Mouse (Mus musculus) forebrain, postnatal 0 days (tissue): ENCODE measurements at regions not wholly inside any gene's neighbourhood (a gene's known extent, or its start where the extent isn't known, plus 50 kb on each side); places are given as distances from the start of the nearest gene placed in this dataset.
"Not testable (repeated sequence)": the region's sequence is repeated elsewhere in the genome, so short reads cannot be mapped to it uniquely, and the experiment has no call there.

ENCODE experiments used
- ATAC-seq: fragments of 200-750 bp; cut with Nextera tagmentation; 2 replicates; pipeline ENCODE4 v1.8.0; 2017; ENCODE audit warnings: mild to moderate bottlenecking, moderate library complexity
- DNase-seq: peaks from one replicate; pipeline ENCODE4 v3.0.0-alpha.2; 2015
- H3K27ac ChIP-seq: fragments of 300-500 bp; sonication (generic); 2 replicates; pipeline ENCODE4 v1.5.1; 2014; ENCODE audit warnings: low read depth, mild to moderate bottlenecking, antibody characterized with exemption, low read length, moderate library complexity, mixed read lengths
- H3K27me3 ChIP-seq: fragments of 300-500 bp; sonication (generic); 2 replicates; pipeline ENCODE4 v1.6.1; 2014; ENCODE audit warnings: mild to moderate bottlenecking, low read length, mixed read lengths; ENCODE audit not compliant: insufficient read depth
- H3K36me3 ChIP-seq: fragments of 300-500 bp; sonication (generic); 2 replicates; pipeline ENCODE4 v1.6.1; 2014; ENCODE audit warnings: mild to moderate bottlenecking, moderate library complexity; ENCODE audit not compliant: insufficient read depth
- H3K4me1 ChIP-seq: fragments of 300-500 bp; sonication (generic); 2 replicates; pipeline ENCODE4 v1.6.1; 2014; ENCODE audit warnings: antibody characterized with exemption; ENCODE audit not compliant: insufficient read depth
- H3K4me2 ChIP-seq: fragments of 300-500 bp; sonication (generic); 2 replicates; pipeline ENCODE4 v1.6.1; 2014; ENCODE audit warnings: low read depth, mild to moderate bottlenecking, moderate library complexity
- H3K4me3 ChIP-seq: fragments of 300-500 bp; sonication (generic); 2 replicates; pipeline ENCODE4 v1.5.1; 2014; ENCODE audit warnings: low read depth, low read length, mixed read lengths
- H3K9ac ChIP-seq: fragments of 300-500 bp; sonication (generic); 2 replicates; pipeline ENCODE4 v1.6.1; 2014; ENCODE audit warnings: mild to moderate bottlenecking
- H3K9me3 ChIP-seq: fragments of 300-500 bp; sonication (generic); 2 replicates; pipeline ENCODE4 v1.6.1; 2016; ENCODE audit warnings: low read length
- CTCF ChIP-seq: sonication (generic); IDR thresholded peaks from 2 replicates; pipeline ENCODE4 v1.5.1; 2016; ENCODE audit warnings: antibody characterized with exemption, control low read depth, low read depth
- WGBS: fragments of 180-500 bp; shearing (Covaris S2); extraction: QIAGEN DNeasy Blood & Tissue Kit; methylation state at CpG from one replicate; pipeline ENCODE4 v1.1.7; 2014; 5-methylcytosine and 5-hydroxymethylcytosine counted together

GRCm38 (mm10) chr8:31704168-31704567, 1724.3 kb upstream of the 5930422O12Rik start:
- H3K36me3 ChIP-seq = no peaks in the 10 kb centered on the region
- 84% methylated on average over 2 of the region's 2 CpGs for WGBS
- DNase-seq (no peak), ATAC-seq (no peak)
- no peak overlapping the region for H3K27ac ChIP-seq
- no peak overlapping the region for H3K4me2 ChIP-seq
- no peaks in the 10 kb centered on the region for H3K27me3 ChIP-seq
- H3K9me3 ChIP-seq = no peaks in the 10 kb centered on the region
- no peak overlapping the region for H3K4me3 ChIP-seq
- H3K9ac ChIP-seq = no peak overlapping the region
- TF ChIP-seq CTCF = no peak
- H3K4me1 ChIP-seq = no peaks in the 10 kb centered on the region

- Histone ChIP-seq H3K9ac (no peak overlapping the region), H3K27ac (peak overlapping the region; percentile 10; the same call in 1 of the 2 replicates), H3K4me1 (no peaks in the 10 kb centered on the region), H3K27me3 (no peaks in the 10 kb centered on the region), H3K4me3 (0 out of 2 replicates have a peak overlapping the region, but pooled peaks have one; percentile 13), H3K36me3 (no peaks in the 10 kb centered on the region), H3K4me2 (peak overlapping the region; percentile 37), H3K9me3 (no peaks in the 10 kb centered on the region)
- ATAC-seq = peak; percentile 63
- peak; percentile 72 for DNase-seq
- WGBS = 49% methylated on average over 15 of the region's 15 CpGs
- no peak for TF ChIP-seq CTCF
Observed at GRCm38 (mm10) chr8:31713321-31714076, 1715.0 kb upstream of the 5930422O12Rik start.

- WGBS = 19% methylated on average over 2 of the region's 2 CpGs
- no peak for TF ChIP-seq CTCF
- 0 out of 2 replicates have a peak overlapping the region, but pooled peaks have one; percentile 13 for H3K4me3 ChIP-seq
- peak overlapping the region; percentile 10; the same call in 1 of the 2 replicates for H3K27ac ChIP-seq
- no peaks in the 10 kb centered on the region for H3K9me3 ChIP-seq
- DNase-seq = no peak
- no peaks in the 10 kb centered on the region for H3K36me3 ChIP-seq
- no peaks in the 10 kb centered on the region for H3K27me3 ChIP-seq
- no peak overlapping the region for H3K9ac ChIP-seq
- H3K4me2 ChIP-seq = peak overlapping the region; percentile 37
- ATAC-seq = peak; percentile 25; the same call in 1 of the 2 replicates
- H3K4me1 ChIP-seq = no peaks in the 10 kb centered on the region
Observed at GRCm38 (mm10) chr8:31714077-31714458, 1714.4 kb upstream of the 5930422O12Rik start.

GRCm38 (mm10) chr8:31720021-31720420, 1708.5 kb upstream of the 5930422O12Rik start:
- Histone ChIP-seq H3K4me1 (no peaks in the 10 kb centered on the region), H3K27me3 (no peaks in the 10 kb centered on the region), H3K4me2 (no peak overlapping the region), H3K9me3 (no peaks in the 10 kb centered on the region), H3K9ac (no peak overlapping the region), H3K4me3 (no peak overlapping the region), H3K27ac (no peak overlapping the region), H3K36me3 (no peaks in the 10 kb centered on the region)
- 83% methylated on average over 3 of the region's 3 CpGs for WGBS
- TF ChIP-seq CTCF = no peak
- ATAC-seq (no peak), DNase-seq (no peak)

- Histone ChIP-seq H3K27me3 (no peaks in the 10 kb centered on the region), H3K4me2 (no peak overlapping the region), H3K4me3 (no peak overlapping the region), H3K9ac (no peak overlapping the region), H3K36me3 (no peaks in the 10 kb centered on the region), H3K4me1 (no peaks in the 10 kb centered on the region), H3K9me3 (no peaks in the 10 kb centered on the region), H3K27ac (no peak overlapping the region)
- 26% methylated on average over 3 of the region's 3 CpGs for WGBS
- DNase-seq (no peak), ATAC-seq (no peak)
- TF ChIP-seq CTCF = no peak
Observed at GRCm38 (mm10) chr8:31720585-31720984, 1707.9 kb upstream of the 5930422O12Rik start.

GRCm38 (mm10) chr8:31725430-31725829, 1703.1 kb upstream of the 5930422O12Rik start:
- Histone ChIP-seq H3K9me3 (no peaks in the 10 kb centered on the region), H3K36me3 (no peaks in the 10 kb centered on the region), H3K9ac (no peak overlapping the region), H3K4me3 (no peak overlapping the region), H3K4me2 (no peak overlapping the region), H3K27ac (no peak overlapping the region), H3K4me1 (no peaks in the 10 kb centered on the region), H3K27me3 (no peaks in the 10 kb centered on the region)
- DNase-seq (no peak), ATAC-seq (no peak)
- WGBS = 90% methylated on average over 3 of the region's 3 CpGs
- TF ChIP-seq CTCF = no peak

GRCm38 (mm10) chr8:31735610-31736009, 1692.9 kb upstream of the 5930422O12Rik start:
- Histone ChIP-seq H3K4me2 (no peak overlapping the region), H3K4me3 (no peak overlapping the region), H3K4me1 (no peaks in the 10 kb centered on the region), H3K9me3 (no peaks in the 10 kb centered on the region), H3K27ac (no peak overlapping the region), H3K27me3 (no peaks in the 10 kb centered on the region), H3K9ac (no peak overlapping the region), H3K36me3 (no peaks in the 10 kb centered on the region)
- no peak for DNase-seq
- no peak for ATAC-seq
- no peak for TF ChIP-seq CTCF
- WGBS = 84% methylated on average over 2 of the region's 2 CpGs

GRCm38 (mm10) chr8:31737314-31737713, 1691.2 kb upstream of the 5930422O12Rik start:
- not testable (repeated sequence) for H3K4me3 ChIP-seq, H3K27ac ChIP-seq, H3K27me3 ChIP-seq, ATAC-seq, H3K9ac ChIP-seq, H3K36me3 ChIP-seq, H3K9me3 ChIP-seq, DNase-seq, H3K4me2 ChIP-seq, H3K4me1 ChIP-seq
- 93% methylated on average over 6 of the region's 6 CpGs for WGBS
